Mouse (Mus musculus) bone marrow macrophage, adult 2 months (primary cell): ENCODE measurements around the gene Slc37a3. TPM values are rescaled to one million over a fixed set of nuclear protein-coding genes. Genes with fewer than 3 reads are reported as not detected.

ENCODE experiments used
- H3K27ac ChIP-seq: 2 replicates; pipeline ENCODE4 v1.5.1; 2012; ENCODE audit warnings: low read depth, low read length; ENCODE audit not compliant: insufficient read depth
- H3K4me1 ChIP-seq: 2 replicates; pipeline ENCODE4 v1.6.1; 2012; ENCODE audit warnings: low read length; ENCODE audit not compliant: control insufficient read depth, insufficient read depth
- H3K4me3 ChIP-seq: 2 replicates; pipeline ENCODE4 v1.5.1; 2012; ENCODE audit warnings: mild to moderate bottlenecking, low read length, moderate library complexity; ENCODE audit not compliant: insufficient read depth
- CTCF ChIP-seq: IDR thresholded peaks from 2 replicates; pipeline ENCODE4 v1.5.1; 2012; ENCODE audit warnings: low read depth, mild to moderate bottlenecking, low read length, moderate library complexity
- POLR2A ChIP-seq: IDR thresholded peaks from 2 replicates; pipeline ENCODE4 v1.6.1; 2012; ENCODE audit warnings: mild to moderate bottlenecking, low read depth, low read length, borderline replicate concordance
- polyA plus RNA-seq: library from polyadenylated mRNA; stranded (reverse); fragments of >200 nt; gene quantifications from 2 replicates; pipeline ENCODE4 v1.2.4, GENCODE M21; 2012; ENCODE audit not compliant: missing spikeins, insufficient read depth, insufficient read length

The Slc37a3 gene
- polyA plus RNA-seq, 1 experiment: 20.0 TPM

DNA sequence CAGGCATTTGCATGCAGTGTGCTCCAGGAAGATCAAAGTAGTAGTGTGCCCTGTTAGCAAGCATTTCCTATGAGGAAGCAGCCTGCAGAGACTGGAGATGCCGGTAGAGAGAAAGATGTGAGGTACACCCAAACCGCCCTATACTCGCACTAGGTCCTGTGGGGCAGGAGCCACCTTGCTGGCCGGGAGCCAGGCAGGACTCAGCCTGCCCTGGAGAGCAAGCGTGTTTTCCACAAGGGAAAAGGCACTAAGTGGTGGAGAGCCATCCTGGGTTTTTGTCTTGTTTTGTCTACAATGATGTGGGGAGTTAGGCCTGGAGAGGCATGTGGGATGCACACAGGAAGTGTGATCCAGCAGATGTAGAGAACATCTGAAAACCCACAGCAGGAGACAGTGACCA, 57.2 kb downstream of the Slc37a3 start:
- no peak overlapping the region for H3K4me3 ChIP-seq
- TF ChIP-seq CTCF: no peak
- no peak for TF ChIP-seq POLR2A
- H3K4me1 ChIP-seq: peaks cover 31% of the 10 kb centered on the region
- H3K27ac ChIP-seq: no peak overlapping the region

- Histone ChIP-seq H3K4me1 (peaks cover 31% of the 10 kb centered on the region), H3K4me3 (no peak overlapping the region), H3K27ac (peak overlapping the region; percentile 69)
- TF ChIP-seq POLR2A: no peak
- TF ChIP-seq CTCF: no peak
These were observed 58.3 kb downstream of the Slc37a3 start for GRCm38 (mm10) chr6:39319061-39319761.

GRCm38 (mm10) chr6:39318631-39319010, 58.9 kb downstream of the Slc37a3 start:
- Histone ChIP-seq H3K27ac (no peak overlapping the region), H3K4me1 (peaks cover 31% of the 10 kb centered on the region), H3K4me3 (no peak overlapping the region)
- TF ChIP-seq POLR2A (no peak), CTCF (no peak)

GRCm38 (mm10) chr6:39317854-39318630, 59.4 kb downstream of the Slc37a3 start:
- H3K4me1 ChIP-seq: peaks cover 31% of the 10 kb centered on the region
- no peak overlapping the region for H3K27ac ChIP-seq
- H3K4me3 ChIP-seq: no peak overlapping the region
- TF ChIP-seq CTCF (no peak), POLR2A (no peak)

GRCm38 (mm10) chr6:39316089-39316488, 61.4 kb downstream of the Slc37a3 start:
- no peak for TF ChIP-seq CTCF
- TF ChIP-seq POLR2A: no peak
- H3K4me1 ChIP-seq: peaks cover 35% of the 10 kb centered on the region
- no peak overlapping the region for H3K4me3 ChIP-seq
- no peak overlapping the region for H3K27ac ChIP-seq

- no peak for TF ChIP-seq CTCF
- no peak for TF ChIP-seq POLR2A
- H3K4me3 ChIP-seq: no peak overlapping the region
- H3K4me1 ChIP-seq: peaks cover 25% of the 10 kb centered on the region
- H3K27ac ChIP-seq: no peak overlapping the region
These were observed 63.0 kb downstream of the Slc37a3 start for GRCm38 (mm10) chr6:39314461-39314860.

DNA sequence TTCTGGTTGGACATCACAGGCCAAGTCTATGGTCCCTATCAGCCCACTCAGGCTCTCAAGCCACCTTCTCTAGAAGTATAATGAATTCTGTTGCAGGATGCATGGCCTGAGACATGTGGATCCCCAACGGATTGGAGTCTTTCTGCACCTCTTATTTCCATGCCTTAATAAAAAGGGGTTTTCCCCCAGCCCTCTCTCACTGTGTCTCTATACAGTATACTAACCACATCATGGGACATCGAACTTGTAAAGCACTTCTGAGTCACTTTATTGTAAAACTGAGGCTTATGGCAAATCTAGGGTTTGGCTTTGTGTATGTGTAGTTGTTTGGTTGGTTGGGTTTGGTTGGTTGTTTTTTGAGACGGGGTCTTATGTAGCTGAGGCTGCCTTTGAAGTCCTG, 65.7 kb downstream of the Slc37a3 start:
- no peak overlapping the region for H3K27ac ChIP-seq
- H3K4me3 ChIP-seq: no peak overlapping the region
- TF ChIP-seq POLR2A (no peak), CTCF (no peak)
- H3K4me1 ChIP-seq: peaks cover 10% of the 10 kb centered on the region

- Histone ChIP-seq H3K4me3 (no peak overlapping the region), H3K27ac (no peak overlapping the region), H3K4me1 (peaks cover 15% of the 10 kb centered on the region)
- no peak for TF ChIP-seq POLR2A
- TF ChIP-seq CTCF: no peak
These were observed 73.1 kb downstream of the Slc37a3 start for GRCm38 (mm10) chr6:39304371-39304874.

- Histone ChIP-seq H3K4me1 (peaks cover 15% of the 10 kb centered on the region), H3K27ac (no peak overlapping the region), H3K4me3 (no peak overlapping the region)
- TF ChIP-seq CTCF: no peak
- TF ChIP-seq POLR2A: no peak
These were observed 76.0 kb downstream of the Slc37a3 start for GRCm38 (mm10) chr6:39301484-39301883.

DNA sequence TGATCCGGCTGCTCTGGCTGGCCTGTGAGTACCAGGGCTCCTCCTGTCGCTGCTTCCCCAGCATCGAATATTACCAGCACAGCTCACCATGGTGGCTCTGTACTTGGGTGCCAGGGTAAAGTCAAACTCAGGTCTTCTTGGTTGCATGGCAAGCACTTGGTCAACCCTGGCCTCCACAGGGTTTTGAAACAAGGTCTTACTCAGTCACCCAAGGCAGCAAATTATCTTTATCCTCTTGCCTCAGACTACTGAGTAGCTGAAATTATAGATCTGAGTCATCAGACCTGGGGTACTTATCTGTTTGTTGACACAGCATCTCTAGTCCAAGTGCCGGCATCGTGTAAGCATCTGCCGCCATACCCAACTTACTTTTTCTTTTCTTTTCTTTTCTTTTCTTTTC, 80.4 kb downstream of the Slc37a3 start:
- Histone ChIP-seq H3K27ac (no peak overlapping the region), H3K4me3 (no peak overlapping the region), H3K4me1 (peaks cover 11% of the 10 kb centered on the region)
- TF ChIP-seq CTCF: no peak
- no peak for TF ChIP-seq POLR2A
